Mouse (Mus musculus) stomach, embryonic 15.5 days (tissue): ENCODE measurements around the gene Napa. TPM values are rescaled to one million over a fixed set of nuclear protein-coding genes. Genes with fewer than 3 reads are reported as not detected.

Experiments
- polyA plus RNA-seq: library from polyadenylated mRNA; unstranded; fragments of >200 nt; fragmentation: Nextera tagmentation; extraction: Ambion mirVana; gene quantifications from 2 replicates; pipeline ENCODE4 v1.2.1, GENCODE M21; 2015

Napa gene
- polyA plus RNA-seq, 1 experiment from 2014 or later, result 175 TPM

Other genes with a start within 250 kb of the Napa start
- gene Crx, start 218.5 kb upstream of the Napa start, polyA plus RNA-seq, result not detected in 2 replicates
- not detected in 2 replicates for gene Crxos, start 215.8 kb upstream of the Napa start, polyA plus RNA-seq
- 686 and 711 TPM in 2 replicates for gene Selenow, start 176.1 kb upstream of the Napa start, polyA plus RNA-seq
- gene Nop53, start 152.4 kb upstream of the Napa start, polyA plus RNA-seq, result 173 and 183 TPM in 2 replicates
- gene Ehd2, start 130.9 kb upstream of the Napa start, polyA plus RNA-seq, result 49.0 and 49.6 TPM in 2 replicates
- gene Bicra, start 50.5 kb upstream of the Napa start, polyA plus RNA-seq, result 5.8 and 7.2 TPM in 2 replicates
- 0.04 and 0.10 TPM in 2 replicates for gene Zfp541, start 36.6 kb upstream of the Napa start, polyA plus RNA-seq
- 29.5 and 29.9 TPM in 2 replicates for gene Kptn, start 21.4 kb downstream of the Napa start, polyA plus RNA-seq
- gene Slc8a2, start 31.4 kb downstream of the Napa start, polyA plus RNA-seq, result 0.30 and 0.35 TPM in 2 replicates
- gene Meis3, start 76.6 kb downstream of the Napa start, polyA plus RNA-seq, result 28.2 and 28.8 TPM in 2 replicates
- 37.9 and 55.3 TPM in 2 replicates for gene Dhx34, start 123.6 kb downstream of the Napa start, polyA plus RNA-seq
- gene C5ar2, start 145.7 kb downstream of the Napa start, polyA plus RNA-seq, result 0.28 and 0.37 TPM in 2 replicates
- gene C5ar1, start 161.1 kb downstream of the Napa start, polyA plus RNA-seq, result 3.7 and 4.1 TPM in 2 replicates
- 20.5 and 21.1 TPM in 2 replicates for gene Inafm1, start 175.2 kb downstream of the Napa start, polyA plus RNA-seq
- 26.7 and 27.0 TPM in 2 replicates for gene Ccdc9, start 188.3 kb downstream of the Napa start, polyA plus RNA-seq
- gene Bbc3, start 209.9 kb downstream of the Napa start, polyA plus RNA-seq, result 6.7 and 7.4 TPM in 2 replicates